Mouse (Mus musculus) liver, embryonic 18 days (tissue): Measurements from ENCODE around the gene Zfp951. TPM values are rescaled to one million over a fixed set of nuclear protein-coding genes. Genes with fewer than 3 reads are reported as not detected.

Experiments
- polyA plus RNA-seq: library from polyadenylated mRNA; depleted of rRNA; stranded (reverse); fragments of >200 nt; gene quantifications from 2 replicates; pipeline ENCODE4 v1.2.3, GENCODE M21; 2012; rRNA removed

Gene Zfp951
- 0.77 and 0.84 TPM in 2 replicates for polyA plus RNA-seq

GRCm38 (mm10) chr5:104859962-104860525 is at the start of gene Zfp951:
Gene Zfp951, minus strand, starts transcription at chr5:104860070.

Other genes starting within 250 kb of the Zfp951 start
- gene Abcg3, start 122.6 kb upstream of the Zfp951 start, polyA plus RNA-seq: 4.4 and 4.9 TPM in 2 replicates